Mouse (Mus musculus): ENCODE measurements around the gene Gm14214. TPM values are rescaled to one million over a fixed set of nuclear protein-coding genes. Genes with fewer than 3 reads are reported as not detected.

Gm14214 gene
- total RNA-seq, 2 experiments from 2014 or later: not detected

GRCm38 (mm10) chr2:154732503-154733141 lies 37.2 kb downstream of the Gm14214 start:
- DNase-seq (ENCODE audit: low spot score in 2 of 2): no peak

- no peak for DNase-seq (ENCODE audit: low spot score in 2 of 2)
These were observed 37.9 kb downstream of the Gm14214 start for GRCm38 (mm10) chr2:154731916-154732315.

GRCm38 (mm10) chr2:154730841-154731240 lies 39.0 kb downstream of the Gm14214 start:
- DNase-seq (ENCODE audit: low spot score in 2 of 2): no peak

GRCm38 (mm10) chr2:154729737-154730136 lies 40.1 kb downstream of the Gm14214 start:
- no peak for DNase-seq (ENCODE audit: low spot score in 2 of 2)

- no peak for DNase-seq (ENCODE audit: low spot score in 2 of 2)
These were observed 46.4 kb downstream of the Gm14214 start for GRCm38 (mm10) chr2:154723473-154723872.

- no peak for DNase-seq (ENCODE audit: low spot score in 2 of 2)
These were observed 49.5 kb downstream of the Gm14214 start for GRCm38 (mm10) chr2:154720315-154720714.

Other genes with a start within 250 kb of the Gm14214 start
- gene 1700003F12Rik, start 222.9 kb downstream of the Gm14214 start, total RNA-seq (2021): 1 to 10 TPM; 1.0 to 1.4 TPM
- not detected for gene Actl10, start 218.3 kb downstream of the Gm14214 start, total RNA-seq (2021)
- gene Necab3, start 211.1 kb downstream of the Gm14214 start, total RNA-seq (2021): 10 to 100 TPM; 27.7 to 28.0 TPM
- 1 to 10 TPM; 7.1 to 8.0 TPM for gene E2f1, start 200.1 kb downstream of the Gm14214 start, total RNA-seq (2021)
- gene Pxmp4, start 166.3 kb downstream of the Gm14214 start, total RNA-seq (2021): 10 to 100 TPM; 17.2 to 19.8 TPM
- 10 to 100 TPM in 1 of 2 experiments, 1 to 10 TPM in 1; 9.8 to 11.3 TPM for gene Zfp341, start 156.7 kb downstream of the Gm14214 start, total RNA-seq (2021)
- not detected for gene 4930519P11Rik, start 156.6 kb downstream of the Gm14214 start, total RNA-seq (2021)
- 100 to 1,000 TPM; 199 to 204 TPM for gene Chmp4b, start 118.3 kb downstream of the Gm14214 start, total RNA-seq (2021)
- 10 to 100 TPM; 78.6 to 81.5 TPM for gene Raly, start 21.1 kb upstream of the Gm14214 start, total RNA-seq (2021)
- under 1 TPM in 1 of 2 experiments, not detected in 1; 0.78 TPM for gene a, start 21.4 kb upstream of the Gm14214 start, total RNA-seq (2021)
- 10 to 100 TPM; 69.0 to 70.3 TPM for gene Eif2s2, start 122.9 kb upstream of the Gm14214 start, total RNA-seq (2021)
- gene Gm14226, start 248.2 kb upstream of the Gm14214 start, total RNA-seq (2021): under 1 TPM; 0.18 to 0.19 TPM

Data from layer of hippocampus, postnatal 14 days (tissue).